Mouse (Mus musculus): ENCODE results near the gene Cadm2. TPM values are rescaled to one million over a fixed set of nuclear protein-coding genes. Genes with fewer than 3 reads are reported as not detected.
A peak's percentile ranks its signal among the peaks of the same experiment; 100 is the strongest.

Gene Cadm2
- polyA plus RNA-seq, 1 experiment from 2014 or later = 3.2 TPM

- DNase-seq (ENCODE audit: low spot score) (no peak), ATAC-seq (ENCODE audit: low read depth) (no peak)
- 84% methylated on average over 8 of the region's 8 CpGs for WGBS
- H3K36me3 ChIP-seq (ENCODE audit: control insufficient read depth, insufficient read depth, low read length) = no peaks in the 10 kb centered on the region
- H3K9me3 ChIP-seq (ENCODE audit: control insufficient read depth, low read length) = no peaks in the 10 kb centered on the region
- H3K27ac ChIP-seq (replicated peaks; ENCODE audit: low read depth, low read length) = no peak overlapping the region
- no peak overlapping the region for H3K9ac ChIP-seq (ENCODE audit: low read depth, low read length)
- no peak overlapping the region for H3K4me2 ChIP-seq (ENCODE audit: low read depth, low read length)
- H3K27me3 ChIP-seq (replicated peaks; ENCODE audit: control insufficient read depth, insufficient read depth, low read length) = no peaks in the 10 kb centered on the region
- H3K4me1 ChIP-seq (ENCODE audit: control insufficient read depth, insufficient read depth, low read length) = no peaks in the 10 kb centered on the region
- H3K4me3 ChIP-seq (ENCODE audit: low read depth, low read length) = no peak overlapping the region
These were observed 730.8 kb downstream of the Cadm2 start for GRCm38 (mm10) chr16:66889907-66890306.

- H3K9ac ChIP-seq (ENCODE audit: low read depth, low read length) = no peak overlapping the region
- no peaks in the 10 kb centered on the region for H3K4me1 ChIP-seq (ENCODE audit: control insufficient read depth, insufficient read depth, low read length)
- no peaks in the 10 kb centered on the region for H3K9me3 ChIP-seq (ENCODE audit: control insufficient read depth, low read length)
- no peak overlapping the region for H3K4me2 ChIP-seq (ENCODE audit: low read depth, low read length)
- no peak overlapping the region for H3K27ac ChIP-seq (replicated peaks; ENCODE audit: low read depth, low read length)
- no peaks in the 10 kb centered on the region for H3K27me3 ChIP-seq (replicated peaks; ENCODE audit: control insufficient read depth, insufficient read depth, low read length)
- no peak overlapping the region for H3K4me3 ChIP-seq (ENCODE audit: low read depth, low read length)
- WGBS = 51% methylated on average over 3 of the region's 3 CpGs
- H3K36me3 ChIP-seq (ENCODE audit: control insufficient read depth, insufficient read depth, low read length) = no peaks in the 10 kb centered on the region
- no peak for ATAC-seq (ENCODE audit: low read depth)
- no peak for DNase-seq (ENCODE audit: low spot score)
These were observed 738.1 kb downstream of the Cadm2 start for GRCm38 (mm10) chr16:66882597-66882996.

- Histone ChIP-seq H3K4me3 (ENCODE audit: low read depth, low read length) (no peak overlapping the region), H3K27ac (replicated peaks; ENCODE audit: low read depth, low read length) (no peak overlapping the region), H3K27me3 (replicated peaks; ENCODE audit: control insufficient read depth, insufficient read depth, low read length) (no peaks in the 10 kb centered on the region), H3K36me3 (ENCODE audit: control insufficient read depth, insufficient read depth, low read length) (no peaks in the 10 kb centered on the region), H3K4me1 (ENCODE audit: control insufficient read depth, insufficient read depth, low read length) (no peaks in the 10 kb centered on the region), H3K9ac (ENCODE audit: low read depth, low read length) (no peak overlapping the region), H3K4me2 (ENCODE audit: low read depth, low read length) (no peak overlapping the region), H3K9me3 (ENCODE audit: control insufficient read depth, low read length) (no peaks in the 10 kb centered on the region)
- no peak for ATAC-seq (ENCODE audit: low read depth)
- WGBS = 72% methylated on average over 3 of the region's 3 CpGs
- no peak for DNase-seq (ENCODE audit: low spot score)
These were observed 749.5 kb downstream of the Cadm2 start for GRCm38 (mm10) chr16:66871201-66871600.

- H3K9ac ChIP-seq (ENCODE audit: low read depth, low read length) = no peak overlapping the region
- H3K4me3 ChIP-seq (ENCODE audit: low read depth, low read length) = no peak overlapping the region
- no peak overlapping the region for H3K27ac ChIP-seq (replicated peaks; ENCODE audit: low read depth, low read length)
- no peaks in the 10 kb centered on the region for H3K27me3 ChIP-seq (replicated peaks; ENCODE audit: control insufficient read depth, insufficient read depth, low read length)
- no peaks in the 10 kb centered on the region for H3K4me1 ChIP-seq (ENCODE audit: control insufficient read depth, insufficient read depth, low read length)
- DNase-seq (ENCODE audit: low spot score) (peak; percentile 17), ATAC-seq (ENCODE audit: low read depth) (peak; percentile 70; the same call in 1 of the 2 replicates)
- H3K4me2 ChIP-seq (ENCODE audit: low read depth, low read length) = no peak overlapping the region
- WGBS = 39% methylated on average over 3 of the region's 3 CpGs
- H3K36me3 ChIP-seq (ENCODE audit: control insufficient read depth, insufficient read depth, low read length) = no peaks in the 10 kb centered on the region
- no peaks in the 10 kb centered on the region for H3K9me3 ChIP-seq (ENCODE audit: control insufficient read depth, low read length)
These were observed 769.7 kb downstream of the Cadm2 start for GRCm38 (mm10) chr16:66851047-66851446.

GRCm38 (mm10) chr16:66824866-66825265 lies 795.8 kb downstream of the Cadm2 start:
- Histone ChIP-seq H3K27me3 (replicated peaks; ENCODE audit: control insufficient read depth, insufficient read depth, low read length) (no peaks in the 10 kb centered on the region), H3K27ac (replicated peaks; ENCODE audit: low read depth, low read length) (no peak overlapping the region), H3K9me3 (ENCODE audit: control insufficient read depth, low read length) (no peaks in the 10 kb centered on the region), H3K9ac (ENCODE audit: low read depth, low read length) (no peak overlapping the region), H3K36me3 (ENCODE audit: control insufficient read depth, insufficient read depth, low read length) (no peaks in the 10 kb centered on the region), H3K4me3 (ENCODE audit: low read depth, low read length) (no peak overlapping the region), H3K4me1 (ENCODE audit: control insufficient read depth, insufficient read depth, low read length) (no peaks in the 10 kb centered on the region), H3K4me2 (ENCODE audit: low read depth, low read length) (no peak overlapping the region)
- ATAC-seq (ENCODE audit: low read depth) (no peak), DNase-seq (ENCODE audit: low spot score) (no peak)
- WGBS = 66% methylated on average over 3 of the region's 3 CpGs

GRCm38 (mm10) chr16:66811495-66811894 lies 809.2 kb downstream of the Cadm2 start:
- no peaks in the 10 kb centered on the region for H3K9me3 ChIP-seq (ENCODE audit: control insufficient read depth, low read length)
- no peaks in the 10 kb centered on the region for H3K36me3 ChIP-seq (ENCODE audit: control insufficient read depth, insufficient read depth, low read length)
- H3K4me1 ChIP-seq (ENCODE audit: control insufficient read depth, insufficient read depth, low read length) = no peaks in the 10 kb centered on the region
- H3K4me3 ChIP-seq (ENCODE audit: low read depth, low read length) = no peak overlapping the region
- ATAC-seq (ENCODE audit: low read depth) (no peak), DNase-seq (ENCODE audit: low spot score) (no peak)
- H3K27me3 ChIP-seq (replicated peaks; ENCODE audit: control insufficient read depth, insufficient read depth, low read length) = no peaks in the 10 kb centered on the region
- no peak overlapping the region for H3K9ac ChIP-seq (ENCODE audit: low read depth, low read length)
- H3K4me2 ChIP-seq (ENCODE audit: low read depth, low read length) = no peak overlapping the region
- H3K27ac ChIP-seq (replicated peaks; ENCODE audit: low read depth, low read length) = no peak overlapping the region

GRCm38 (mm10) chr16:66798204-66798603 lies 822.5 kb downstream of the Cadm2 start:
- DNase-seq (ENCODE audit: low spot score) (no peak), ATAC-seq (ENCODE audit: low read depth) (no peak)
- WGBS = 69% methylated on average over 3 of the region's 3 CpGs
- no peaks in the 10 kb centered on the region for H3K9me3 ChIP-seq (ENCODE audit: control insufficient read depth, low read length)
- no peaks in the 10 kb centered on the region for H3K4me1 ChIP-seq (ENCODE audit: control insufficient read depth, insufficient read depth, low read length)
- H3K4me2 ChIP-seq (ENCODE audit: low read depth, low read length) = no peak overlapping the region
- no peak overlapping the region for H3K9ac ChIP-seq (ENCODE audit: low read depth, low read length)
- H3K4me3 ChIP-seq (ENCODE audit: low read depth, low read length) = no peak overlapping the region
- H3K36me3 ChIP-seq (ENCODE audit: control insufficient read depth, insufficient read depth, low read length) = no peaks in the 10 kb centered on the region
- H3K27me3 ChIP-seq (replicated peaks; ENCODE audit: control insufficient read depth, insufficient read depth, low read length) = no peaks in the 10 kb centered on the region
- H3K27ac ChIP-seq (replicated peaks; ENCODE audit: low read depth, low read length) = no peak overlapping the region

- H3K9ac ChIP-seq (ENCODE audit: low read depth, low read length) = no peak overlapping the region
- ATAC-seq (ENCODE audit: low read depth) = no peak
- H3K4me3 ChIP-seq (ENCODE audit: low read depth, low read length) = no peak overlapping the region
- 84% methylated on average over 3 of the region's 3 CpGs for WGBS
- no peak for DNase-seq (ENCODE audit: low spot score)
- H3K27ac ChIP-seq (replicated peaks; ENCODE audit: low read depth, low read length) = no peak overlapping the region
- no peaks in the 10 kb centered on the region for H3K36me3 ChIP-seq (ENCODE audit: control insufficient read depth, insufficient read depth, low read length)
- no peaks in the 10 kb centered on the region for H3K27me3 ChIP-seq (replicated peaks; ENCODE audit: control insufficient read depth, insufficient read depth, low read length)
- no peak overlapping the region for H3K4me2 ChIP-seq (ENCODE audit: low read depth, low read length)
- H3K9me3 ChIP-seq (ENCODE audit: control insufficient read depth, low read length) = no peaks in the 10 kb centered on the region
- no peaks in the 10 kb centered on the region for H3K4me1 ChIP-seq (ENCODE audit: control insufficient read depth, insufficient read depth, low read length)
These were observed 827.6 kb downstream of the Cadm2 start for GRCm38 (mm10) chr16:66793067-66793466.

- 61% methylated on average over 4 of the region's 4 CpGs for WGBS
- Histone ChIP-seq H3K4me1 (ENCODE audit: control insufficient read depth, insufficient read depth, low read length) (0 out of 2 replicates have a peak, but pooled peaks cover 4% of the 10 kb centered on the region), H3K27me3 (replicated peaks; ENCODE audit: control insufficient read depth, insufficient read depth, low read length) (no peaks in the 10 kb centered on the region), H3K9ac (ENCODE audit: low read depth, low read length) (no peak overlapping the region), H3K36me3 (ENCODE audit: control insufficient read depth, insufficient read depth, low read length) (no peaks in the 10 kb centered on the region), H3K27ac (replicated peaks; ENCODE audit: low read depth, low read length) (no peak overlapping the region), H3K4me3 (ENCODE audit: low read depth, low read length) (no peak overlapping the region), H3K4me2 (ENCODE audit: low read depth, low read length) (no peak overlapping the region), H3K9me3 (ENCODE audit: control insufficient read depth, low read length) (no peaks in the 10 kb centered on the region)
- DNase-seq (ENCODE audit: low spot score) = no peak
- ATAC-seq (ENCODE audit: low read depth) = no peak
These were observed 848.8 kb downstream of the Cadm2 start for GRCm38 (mm10) chr16:66771883-66772282.

All from embryonic facial prominence, embryonic 14.5 days (tissue).